Mouse (Mus musculus): ENCODE measurements around the gene Creb5.

DNA sequence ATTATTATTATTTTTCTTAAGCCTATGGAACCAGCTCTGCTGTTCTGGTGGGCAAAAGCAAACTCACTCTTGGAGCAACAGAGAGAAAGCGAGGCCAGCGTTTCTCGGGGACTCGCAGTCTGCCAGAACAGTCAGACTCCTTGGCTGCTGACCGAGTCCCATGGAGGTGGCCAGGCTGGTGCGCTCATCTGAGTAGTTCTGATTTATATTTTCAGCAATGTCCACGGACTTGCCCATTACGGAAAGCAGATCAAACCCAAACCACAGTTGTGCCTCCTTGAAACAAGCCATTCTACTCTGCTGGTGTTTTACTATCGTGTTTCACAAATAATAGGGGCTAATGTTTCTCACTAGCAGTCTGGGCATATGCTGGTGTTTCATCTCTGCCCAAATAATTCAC is 408.1 kb downstream of the Creb5 start:
- TF ChIP-seq POLR2A (IDR thresholded peaks at IDR 0.05; ENCODE audit: low read depth, low read length): no peak
- TF ChIP-seq CTCF (IDR thresholded peaks at IDR 0.05; ENCODE audit: borderline replicate concordance, insufficient read depth, low read length): no peak
